Mouse (Mus musculus) embryo, embryonic 11.5 days (tissue): ENCODE measurements around the gene Plcb1.
A peak's percentile ranks its signal among the peaks of the same experiment; 100 is the strongest.

ENCODE experiments used
- DNase-seq: peaks from one replicate; pipeline ENCODE4 v3.0.0-alpha.2; 2012; ENCODE audit warnings: low read depth, low spot score

The Plcb1 gene

GRCm38 (mm10) chr2:134912616-134913015 lies 126.7 kb downstream of the Plcb1 start:
- no peak for DNase-seq

- no peak for DNase-seq
Measured at GRCm38 (mm10) chr2:134913542-134913941, 127.7 kb downstream of the Plcb1 start.

- no peak for DNase-seq
Measured at GRCm38 (mm10) chr2:134914091-134914550, 128.3 kb downstream of the Plcb1 start.

- DNase-seq: no peak
Measured at GRCm38 (mm10) chr2:134915035-134915434, 129.2 kb downstream of the Plcb1 start.

- no peak for DNase-seq
Measured at GRCm38 (mm10) chr2:134920611-134921280, 134.9 kb downstream of the Plcb1 start.

GRCm38 (mm10) chr2:134922636-134923375 lies 136.9 kb downstream of the Plcb1 start:
- no peak for DNase-seq

GRCm38 (mm10) chr2:134924143-134924655 lies 138.3 kb downstream of the Plcb1 start:
- no peak for DNase-seq

- DNase-seq: no peak
Measured at GRCm38 (mm10) chr2:134926266-134926665, 140.4 kb downstream of the Plcb1 start.

GRCm38 (mm10) chr2:134927072-134927471 lies 141.2 kb downstream of the Plcb1 start:
- no peak for DNase-seq

- DNase-seq: peak; percentile 17
Measured at GRCm38 (mm10) chr2:134929452-134929851, 143.6 kb downstream of the Plcb1 start.

- DNase-seq: no peak
Measured at GRCm38 (mm10) chr2:134930961-134931360, 145.1 kb downstream of the Plcb1 start.

- DNase-seq: no peak
Measured at GRCm38 (mm10) chr2:134931756-134932421, 146.0 kb downstream of the Plcb1 start.

GRCm38 (mm10) chr2:134935469-134935868 lies 149.6 kb downstream of the Plcb1 start:
- no peak for DNase-seq

GRCm38 (mm10) chr2:134935970-134936649 lies 150.2 kb downstream of the Plcb1 start:
- DNase-seq: no peak

- DNase-seq: no peak
Measured at GRCm38 (mm10) chr2:134937666-134938065, 151.8 kb downstream of the Plcb1 start.

- DNase-seq: no peak
Measured at GRCm38 (mm10) chr2:134942039-134942438, 156.2 kb downstream of the Plcb1 start.

- no peak for DNase-seq
Measured at GRCm38 (mm10) chr2:134942919-134943318, 157.1 kb downstream of the Plcb1 start.

GRCm38 (mm10) chr2:134946331-134946730 lies 160.5 kb downstream of the Plcb1 start:
- DNase-seq: no peak

GRCm38 (mm10) chr2:134946911-134947310 lies 161.0 kb downstream of the Plcb1 start:
- DNase-seq: no peak

GRCm38 (mm10) chr2:134952088-134952487 lies 166.2 kb downstream of the Plcb1 start:
- no peak for DNase-seq

GRCm38 (mm10) chr2:134956436-134956835 lies 170.6 kb downstream of the Plcb1 start:
- DNase-seq: no peak

- DNase-seq: no peak
Measured at GRCm38 (mm10) chr2:134966131-134966530, 180.3 kb downstream of the Plcb1 start.
